Mouse (Mus musculus) layer of hippocampus, postnatal 14 days (tissue): ENCODE data around the gene Chrm1. TPM values are rescaled to one million over a fixed set of nuclear protein-coding genes. Genes with fewer than 3 reads are reported as not detected.
"Not testable (repeated sequence)": the region's sequence is repeated elsewhere in the genome, so short reads cannot be mapped to it uniquely, and the experiment has no call there.

Experiments
- DNase-seq, 2 experiments: peaks; one replicate each; pipeline ENCODE4 v3.0.0; 2021 to 2022; ENCODE audit warnings: low spot score in 2 of 2, mixed read lengths in 1 of 2
- total RNA-seq, 2 experiments: library from RNA; stranded (reverse); gene quantifications; 2 replicates each; pipeline ENCODE4 v1.2.3; 2021

The Chrm1 gene
- total RNA-seq, 2 experiments from 2014 or later = 162 to 166 TPM

DNA sequence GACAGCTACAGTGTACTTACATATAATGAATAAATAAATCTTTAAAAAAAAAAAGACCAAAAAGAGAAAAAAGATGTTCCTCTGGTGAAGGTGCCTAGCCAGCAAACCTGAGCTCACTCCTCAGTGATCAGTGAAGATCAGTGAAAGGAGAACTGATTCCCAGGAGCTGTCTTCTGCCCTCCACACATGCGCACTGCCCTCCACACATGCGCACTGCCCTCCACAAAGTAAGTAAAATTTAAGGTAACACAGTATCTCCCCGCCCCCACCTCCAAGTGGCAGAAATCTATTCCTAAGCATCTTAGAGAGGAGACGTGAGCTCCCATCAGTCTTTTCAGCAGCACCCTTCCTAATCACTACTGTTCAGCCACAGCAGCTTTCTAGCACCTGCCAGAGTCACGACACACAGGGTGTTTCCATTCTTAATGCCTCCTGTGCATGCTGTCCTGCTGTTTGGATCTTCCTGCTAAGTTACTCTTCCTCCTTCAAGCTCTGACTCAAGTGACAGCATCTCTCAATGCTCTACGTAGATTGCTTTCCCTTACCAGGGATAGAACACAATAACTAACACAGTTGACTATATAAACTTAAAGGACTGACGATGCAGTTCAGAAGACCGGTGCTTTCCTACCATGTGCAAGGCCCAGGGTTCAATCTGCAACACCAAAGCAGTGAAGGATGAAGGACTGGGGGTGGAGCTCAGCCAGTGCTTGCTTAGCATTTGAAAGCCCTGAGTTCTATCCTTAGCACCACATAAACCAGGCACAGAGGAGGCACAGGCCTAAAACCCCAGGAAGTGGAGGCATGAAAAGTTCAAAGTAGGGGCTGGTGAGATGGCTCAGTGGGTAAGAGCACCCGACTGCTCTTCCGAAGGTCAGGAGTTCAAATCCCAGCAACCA lies 52.5 kb downstream of the Chrm1 start:
- no peak for DNase-seq

GRCm38 (mm10) chr19:8716767-8717475 lies 53.3 kb downstream of the Chrm1 start:
- no peak for DNase-seq

DNA sequence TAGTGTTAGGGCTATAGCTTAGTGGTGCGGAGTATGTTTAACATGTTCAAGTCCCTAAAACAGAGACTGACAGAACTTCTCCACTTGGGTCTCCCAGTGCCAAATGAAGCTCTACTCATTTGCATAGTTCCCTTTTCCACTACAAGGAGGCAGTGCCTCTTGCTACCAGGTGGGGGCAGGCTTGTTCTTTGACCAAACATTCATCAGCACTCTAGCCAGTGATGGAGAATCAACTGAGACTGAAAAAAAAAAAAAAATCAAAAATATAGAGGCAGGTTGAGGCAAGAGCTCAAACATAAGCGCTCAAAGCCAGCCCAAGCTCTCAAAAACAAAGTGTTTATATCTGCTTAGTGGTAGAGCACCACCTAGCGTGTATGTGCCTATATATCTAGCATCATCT lies 54.8 kb downstream of the Chrm1 start:
- DNase-seq = peak in 1 of 2 experiments; percentile 66

GRCm38 (mm10) chr19:8719037-8719436 lies 55.4 kb downstream of the Chrm1 start:
- DNase-seq = not testable (repeated sequence)

DNA sequence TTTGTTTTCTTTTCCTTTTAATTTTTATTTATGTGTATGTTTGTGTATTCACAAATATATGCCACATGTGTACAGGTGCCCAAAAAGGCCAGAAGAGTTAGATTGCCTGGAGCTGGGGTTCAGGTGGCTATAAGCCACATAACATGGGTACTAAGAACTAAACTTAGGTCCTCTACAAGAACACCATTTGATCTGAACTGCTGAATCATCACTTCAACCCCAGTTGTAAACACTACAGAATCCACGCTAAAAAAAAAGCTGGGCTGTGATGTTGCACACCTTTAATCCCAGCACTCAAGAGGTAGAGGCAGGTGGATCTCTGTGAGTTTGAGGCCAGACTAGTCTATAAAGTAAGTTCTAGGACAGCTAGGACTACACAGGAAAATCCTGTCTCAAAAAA lies 57.8 kb downstream of the Chrm1 start:
- no peak for DNase-seq

DNA sequence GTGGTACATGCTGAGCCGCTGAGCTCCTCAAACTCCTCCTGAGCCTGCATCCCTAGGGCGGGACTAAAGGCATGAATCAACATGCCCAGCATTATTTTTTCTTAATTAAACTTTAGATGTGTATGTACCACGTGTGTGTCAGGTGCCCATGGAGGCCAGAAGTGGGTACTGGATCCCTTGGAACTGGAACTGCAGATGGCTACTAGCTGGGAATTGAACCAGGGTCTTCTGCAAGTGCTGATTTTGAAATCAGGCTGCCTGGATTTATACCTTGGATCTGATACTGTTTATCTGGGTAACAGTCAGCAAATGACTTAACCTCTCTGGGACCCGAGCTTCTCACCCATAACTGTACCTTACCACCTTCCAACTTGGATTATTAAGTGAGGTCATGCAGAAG lies 58.4 kb downstream of the Chrm1 start:
- DNase-seq = no peak

DNA sequence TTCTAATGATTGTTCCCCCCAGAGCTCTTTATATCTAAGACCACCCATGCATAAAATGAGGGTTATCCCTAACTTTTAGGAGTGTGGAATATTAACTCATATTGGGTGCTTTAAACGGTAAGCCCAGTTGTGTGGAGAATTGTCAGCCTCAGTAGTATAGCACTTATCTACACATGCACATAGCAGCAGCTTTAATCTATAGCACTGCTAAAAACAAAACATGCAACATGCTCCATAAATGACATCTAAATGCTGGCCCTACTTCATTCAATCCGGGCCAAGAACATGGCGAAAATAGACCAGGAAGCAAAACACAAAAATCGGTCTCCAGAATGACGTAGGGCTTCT lies 58.9 kb downstream of the Chrm1 start:
- no peak for DNase-seq

DNA sequence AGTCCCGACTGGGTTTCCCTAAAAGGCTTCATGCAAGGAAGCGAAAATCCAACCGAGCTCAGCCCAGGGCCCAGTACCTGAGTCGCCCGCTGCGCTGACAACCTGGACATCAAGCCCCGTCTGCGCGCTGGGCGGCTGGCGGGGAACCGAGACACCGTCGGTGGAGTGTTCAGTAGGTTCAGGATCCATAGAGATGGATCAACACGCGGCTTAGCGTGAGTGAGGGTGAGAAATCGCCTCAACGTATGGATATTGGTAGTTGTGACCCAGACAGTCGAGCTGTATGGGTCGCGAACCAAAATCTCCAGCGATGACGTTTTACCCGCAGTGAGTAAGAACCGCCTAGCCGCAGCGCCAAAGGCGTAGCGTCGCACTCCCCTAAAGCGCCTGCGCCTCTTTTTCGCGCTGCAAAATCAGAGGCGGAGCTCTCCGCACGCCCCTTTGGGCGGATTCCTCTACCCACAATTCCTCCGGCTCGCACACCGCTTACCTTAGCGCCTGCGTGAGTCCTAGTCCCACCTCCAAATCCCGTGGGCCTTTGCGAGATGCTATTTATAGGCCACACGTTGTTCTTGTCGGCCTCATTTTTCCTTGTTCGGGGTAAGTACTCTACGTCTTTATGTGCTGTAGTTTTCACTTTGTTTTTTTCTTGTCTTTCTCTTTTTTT lies 59.5 kb downstream of the Chrm1 start, which contains the start of gene Slc3a2:
Gene Slc3a2, minus strand, starts transcription at position 463 of the 667 bp plus-strand sequence.
- DNase-seq = peak; percentile 96 to 98

GRCm38 (mm10) chr19:8723574-8724346 lies 60.2 kb downstream of the Chrm1 start:
- DNase-seq = peak in 1 of 2 experiments; percentile 28

DNA sequence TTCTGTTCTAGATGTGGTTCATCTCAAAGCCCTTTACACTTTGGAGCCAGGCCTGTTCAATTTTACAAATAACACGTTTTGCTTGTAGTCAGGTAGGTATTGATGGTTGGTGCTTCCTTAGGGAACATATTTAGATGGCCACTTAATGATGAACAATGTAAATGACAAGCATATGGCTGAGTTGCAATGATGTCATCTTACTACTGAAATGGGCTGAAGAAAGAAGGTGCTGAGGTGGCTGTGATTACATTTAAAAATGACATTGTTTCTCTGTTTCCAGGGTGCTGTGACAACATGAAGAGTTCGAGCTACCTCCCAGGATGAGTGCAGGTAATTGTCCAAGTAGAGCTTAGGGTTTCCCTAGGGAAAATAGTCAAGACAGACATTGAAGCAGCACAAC lies 60.8 kb downstream of the Chrm1 start:
- no peak for DNase-seq

GRCm38 (mm10) chr19:8725081-8725613 lies 61.6 kb downstream of the Chrm1 start:
- no peak for DNase-seq

DNA sequence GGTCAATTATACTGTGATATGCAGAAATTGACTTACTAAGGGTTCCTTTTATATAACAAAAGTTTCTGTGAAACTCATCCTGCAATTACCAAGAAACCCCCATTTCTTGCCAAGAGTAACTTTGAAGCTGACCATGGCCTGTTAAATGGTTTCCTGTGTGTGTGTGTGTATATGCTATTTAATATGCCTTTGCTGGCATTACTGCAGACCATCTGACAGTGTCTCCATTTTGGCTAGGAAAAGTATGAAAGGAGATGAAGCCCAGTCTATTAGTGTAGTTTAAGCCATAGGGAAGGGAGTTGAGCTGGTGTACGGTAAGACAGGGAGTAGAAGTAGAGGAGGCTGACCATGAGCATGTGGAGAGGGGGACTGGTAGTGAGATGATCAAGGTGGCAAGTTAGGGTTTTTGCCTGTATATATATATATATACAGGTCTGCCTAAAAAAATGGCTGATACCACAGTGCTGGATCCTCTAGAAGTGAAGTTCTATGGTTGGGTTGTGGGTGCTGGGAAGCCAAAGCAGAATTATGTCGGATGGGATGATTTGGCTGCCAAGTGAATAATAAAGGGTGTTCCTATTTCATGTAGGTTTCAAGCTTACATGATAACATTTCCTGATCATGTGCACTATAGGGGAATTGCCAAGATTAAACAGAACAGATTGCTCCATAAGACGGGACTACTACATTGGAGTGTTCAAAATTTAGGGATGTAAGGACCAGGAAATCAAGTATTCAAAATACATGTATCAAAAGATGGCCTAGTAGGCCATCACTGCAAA lies 63.2 kb downstream of the Chrm1 start:
- no peak for DNase-seq

DNA sequence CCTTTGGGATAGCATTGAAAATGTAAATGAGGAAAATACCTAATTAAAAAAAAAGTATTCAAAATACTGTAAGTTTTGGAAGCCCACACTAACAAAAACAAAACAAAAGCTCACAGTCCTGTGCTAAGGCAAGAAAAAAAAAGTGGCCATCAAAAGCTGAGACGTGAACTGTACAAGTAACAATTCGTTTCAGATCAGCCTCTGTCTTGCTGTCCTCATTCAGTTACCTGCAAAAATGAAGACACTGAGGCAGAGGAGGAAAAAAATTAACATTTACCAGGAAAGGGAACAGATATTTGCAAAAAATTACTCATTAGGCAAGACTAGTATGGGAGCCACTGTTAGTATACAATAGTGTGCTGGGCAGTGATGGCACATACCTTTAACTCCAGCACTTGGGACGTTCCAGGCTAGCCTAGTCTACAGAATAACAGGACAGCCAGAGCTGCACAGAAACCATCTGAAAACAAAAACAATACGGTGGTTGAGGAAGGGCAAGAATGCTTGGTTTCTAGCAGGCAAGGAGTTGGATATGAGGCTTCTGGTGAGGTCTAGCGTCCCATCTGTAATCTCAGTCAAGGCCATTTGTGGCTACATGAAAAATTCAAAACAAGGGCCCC lies 64.0 kb downstream of the Chrm1 start:
- no peak for DNase-seq

DNA sequence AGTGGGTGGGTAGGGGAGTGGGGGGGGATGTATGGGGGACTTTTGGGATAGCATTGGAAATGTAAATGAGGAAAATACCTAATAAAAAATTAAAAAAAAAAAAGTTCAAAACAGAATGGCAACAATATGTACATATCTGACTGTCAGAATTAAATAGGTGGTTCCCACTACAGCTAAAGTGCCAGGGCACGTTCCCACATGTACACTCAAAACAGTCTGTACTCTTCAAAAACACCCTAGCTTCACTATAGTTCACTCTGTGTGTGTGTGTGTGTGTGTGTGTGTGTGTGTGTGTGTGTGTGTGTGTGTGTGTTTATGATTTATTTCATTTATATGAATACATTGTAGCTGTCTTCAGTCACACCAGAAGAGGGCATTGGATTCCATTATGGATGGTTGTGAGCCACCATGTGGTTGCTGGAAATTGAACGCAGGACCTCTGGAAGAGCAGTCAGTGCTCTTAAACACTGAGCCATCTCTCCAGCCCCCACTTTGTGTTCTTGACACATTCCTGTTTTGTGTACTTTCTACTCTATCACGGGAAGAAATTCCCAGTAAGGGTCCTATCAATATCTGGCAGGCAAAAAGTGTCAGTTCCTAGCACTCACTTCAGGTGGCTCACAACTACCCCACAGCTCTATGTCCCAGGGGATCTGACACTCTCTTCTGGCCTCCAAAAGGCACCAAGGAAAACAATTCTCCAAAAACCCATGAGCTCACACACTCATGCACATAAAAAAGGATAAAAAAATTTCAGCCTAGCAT lies 64.9 kb downstream of the Chrm1 start:
- DNase-seq = not testable (repeated sequence)

Other genes with a start within 250 kb of the Chrm1 start
- gene Slc22a8, start 72.5 kb upstream of the Chrm1 start, total RNA-seq = 10 to 100 TPM; 17.9 to 18.8 TPM
- 1 to 10 TPM; 1.6 to 3.3 TPM for gene Slc22a6, start 45.8 kb upstream of the Chrm1 start, total RNA-seq
- gene Slc3a2, start 59.6 kb downstream of the Chrm1 start, total RNA-seq = 100 to 1,000 TPM; 188 to 200 TPM
- gene Wdr74, start 72.0 kb downstream of the Chrm1 start, total RNA-seq = 10 to 100 TPM; 39.9 to 47.9 TPM
- 1 to 10 TPM; 1.8 to 2.0 TPM for gene 1700092M07Rik, start 76.9 kb downstream of the Chrm1 start, total RNA-seq
- 10 to 100 TPM; 64.5 to 71.4 TPM for gene Stx5a, start 77.6 kb downstream of the Chrm1 start, total RNA-seq
- 10 to 100 TPM; 79.3 to 91.9 TPM for gene Nxf1, start 93.3 kb downstream of the Chrm1 start, total RNA-seq
- 100 to 1,000 TPM; 101 to 108 TPM for gene Tmem223, start 107.2 kb downstream of the Chrm1 start, total RNA-seq
- 10 to 100 TPM; 10.1 to 12.0 TPM for gene Tmem179b, start 110.7 kb downstream of the Chrm1 start, total RNA-seq
- gene Taf6l, start 122.6 kb downstream of the Chrm1 start, total RNA-seq = 10 to 100 TPM; 14.1 to 15.0 TPM
- 100 to 1,000 TPM; 119 TPM for gene Polr2g, start 134.8 kb downstream of the Chrm1 start, total RNA-seq
- gene Zbtb3, start 138.8 kb downstream of the Chrm1 start, total RNA-seq = 1 to 10 TPM; 4.3 TPM
- gene Ttc9c, start 155.5 kb downstream of the Chrm1 start, total RNA-seq = 10 to 100 TPM; 29.8 to 32.1 TPM
- gene Hnrnpul2, start 156.2 kb downstream of the Chrm1 start, total RNA-seq = 100 to 1,000 TPM in 1 of 2 experiments, 10 to 100 TPM in 1; 99.4 to 103 TPM
- gene AC129217.1, start 166.0 kb downstream of the Chrm1 start, total RNA-seq = 1 to 10 TPM in 1 of 2 experiments, not detected in 1; 4.4 TPM
- gene Bscl2, start 173.7 kb downstream of the Chrm1 start, total RNA-seq = 100 to 1,000 TPM in 1 of 2 experiments, 10 to 100 TPM in 1; 96.2 to 107 TPM
- gene Gng3, start 175.4 kb downstream of the Chrm1 start, total RNA-seq = 100 to 1,000 TPM; 220 to 243 TPM
- under 1 TPM; 0.30 to 0.55 TPM for gene Lrrn4cl, start 187.0 kb downstream of the Chrm1 start, total RNA-seq
- gene Ubxn1, start 207.7 kb downstream of the Chrm1 start, total RNA-seq = 100 to 1,000 TPM in 1 of 2 experiments, 10 to 100 TPM in 1; 95.4 to 101 TPM
- 10 to 100 TPM; 35.2 to 35.6 TPM for gene Uqcc3, start 217.1 kb downstream of the Chrm1 start, total RNA-seq
- gene Lbhd1, start 219.9 kb downstream of the Chrm1 start, total RNA-seq = 1 to 10 TPM; 5.4 to 7.0 TPM
- gene Gm49403, start 220.1 kb downstream of the Chrm1 start, total RNA-seq = not detected
- 10 to 100 TPM; 24.4 to 26.1 TPM for gene 1810009A15Rik, start 225.1 kb downstream of the Chrm1 start, total RNA-seq
- gene Gm49416, start 225.1 kb downstream of the Chrm1 start, total RNA-seq = 1 to 10 TPM in 1 of 2 experiments, not detected in 1; 1.1 TPM
- gene Ints5, start 229.2 kb downstream of the Chrm1 start, total RNA-seq = 10 to 100 TPM; 22.0 to 25.4 TPM
- gene Ganab, start 234.3 kb downstream of the Chrm1 start, total RNA-seq = 100 to 1,000 TPM; 111 to 114 TPM